Mouse (Mus musculus): ENCODE measurements around the gene Hist1h2be. TPM values are rescaled to one million over a fixed set of nuclear protein-coding genes. Genes with fewer than 3 reads are reported as not detected.
"Not testable (repeated sequence)": the region's sequence is repeated elsewhere in the genome, so short reads cannot be mapped to it uniquely, and the experiment has no call there.

Hist1h2be gene
- polyA plus RNA-seq, 1 experiment, result 1.8 TPM

DNA sequence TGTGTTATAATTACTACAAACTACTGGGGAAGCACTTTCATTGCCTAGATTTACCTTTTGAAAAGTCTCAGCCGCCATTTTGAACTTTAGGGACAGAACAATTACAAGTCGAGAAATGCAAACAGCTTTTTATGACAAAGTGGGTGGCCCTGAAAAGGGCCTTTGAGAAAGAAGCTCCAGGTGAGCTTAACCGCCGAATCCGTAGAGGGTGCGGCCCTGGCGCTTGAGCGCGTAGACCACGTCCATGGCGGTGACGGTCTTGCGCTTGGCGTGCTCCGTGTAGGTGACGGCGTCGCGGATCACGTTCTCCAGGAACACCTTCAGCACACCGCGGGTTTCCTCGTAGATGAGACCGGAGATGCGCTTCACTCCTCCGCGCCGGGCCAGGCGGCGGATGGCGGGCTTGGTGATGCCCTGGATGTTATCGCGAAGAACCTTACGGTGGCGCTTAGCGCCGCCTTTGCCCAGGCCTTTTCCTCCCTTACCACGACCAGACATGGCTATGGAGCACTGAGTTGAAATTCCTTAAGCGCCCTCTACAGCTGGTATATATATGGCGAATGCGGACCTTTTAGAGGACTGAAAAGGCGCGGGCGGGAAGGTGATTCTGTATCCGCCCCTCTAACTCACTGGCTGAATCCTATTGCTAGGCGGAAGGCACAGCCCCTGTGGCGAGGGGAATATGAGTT is 69.6 kb downstream of the Hist1h2be start, which contains the start of gene Hist1h4f:
Hist1h4f (minus strand) TSS at position 503 of the 689 bp plus-strand sequence.
- not testable (repeated sequence) for H3K4me1 ChIP-seq (ENCODE audit: control insufficient read depth, insufficient read depth, insufficient read length, low read length); H3K27me3 ChIP-seq (ENCODE audit: control insufficient read depth, insufficient read depth, low read length); H3K36me3 ChIP-seq (ENCODE audit: control insufficient read depth, insufficient read depth, low read length)
- TF ChIP-seq POLR2A (IDR thresholded peaks at IDR 0.05; ENCODE audit: low read depth, low read length), result peak; percentile 85
- peak within 1 kb of the TSS; percentile 53 for H3K27ac ChIP-seq (ENCODE audit: insufficient read depth, low read depth, low read length)
- H3K4me3 ChIP-seq (ENCODE audit: low read depth, low read length), result peak within 1 kb of the TSS; percentile 66
- under 1% methylated on average over 47 of the region's 47 CpGs for WGBS

DNA sequence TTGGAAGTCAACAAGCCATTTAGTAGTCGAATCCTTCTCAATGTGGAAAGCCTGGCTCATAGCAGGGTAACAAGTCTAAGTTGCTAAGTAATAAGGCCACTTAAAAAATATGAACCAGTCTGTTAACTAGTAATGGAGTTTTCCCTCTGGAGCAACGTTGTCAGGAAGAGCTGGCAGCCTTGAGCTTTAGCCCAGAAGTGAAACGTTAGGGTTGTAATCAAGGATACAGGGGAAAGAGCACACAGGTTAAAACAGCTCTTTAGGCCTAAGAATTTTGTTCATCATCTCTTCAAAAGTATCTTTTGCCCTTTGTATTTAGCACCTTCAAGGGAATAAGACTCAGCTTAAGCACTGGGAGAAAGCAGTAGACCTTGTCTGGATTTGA is 70.2 kb downstream of the Hist1h2be start:
- Histone ChIP-seq H3K27me3 (ENCODE audit: control insufficient read depth, insufficient read depth, low read length) (no peaks in the 10 kb centered on the region), H3K27ac (ENCODE audit: insufficient read depth, low read depth, low read length) (peak overlapping the region; percentile 53), H3K36me3 (ENCODE audit: control insufficient read depth, insufficient read depth, low read length) (no peaks in the 10 kb centered on the region), H3K4me3 (ENCODE audit: low read depth, low read length) (no peak overlapping the region), H3K4me1 (ENCODE audit: control insufficient read depth, insufficient read depth, insufficient read length, low read length) (peaks cover 2% of the 10 kb centered on the region; the same call in 1 of the 2 replicates)
- 3% methylated on average over 3 of the region's 3 CpGs for WGBS
- TF ChIP-seq CTCF (IDR thresholded peaks at IDR 0.05; ENCODE audit: extremely low read depth, insufficient read length, insufficient replicate concordance, low read depth, low read length), result no peak
- no peak for TF ChIP-seq POLR2A (IDR thresholded peaks at IDR 0.05; ENCODE audit: low read depth, low read length)

DNA sequence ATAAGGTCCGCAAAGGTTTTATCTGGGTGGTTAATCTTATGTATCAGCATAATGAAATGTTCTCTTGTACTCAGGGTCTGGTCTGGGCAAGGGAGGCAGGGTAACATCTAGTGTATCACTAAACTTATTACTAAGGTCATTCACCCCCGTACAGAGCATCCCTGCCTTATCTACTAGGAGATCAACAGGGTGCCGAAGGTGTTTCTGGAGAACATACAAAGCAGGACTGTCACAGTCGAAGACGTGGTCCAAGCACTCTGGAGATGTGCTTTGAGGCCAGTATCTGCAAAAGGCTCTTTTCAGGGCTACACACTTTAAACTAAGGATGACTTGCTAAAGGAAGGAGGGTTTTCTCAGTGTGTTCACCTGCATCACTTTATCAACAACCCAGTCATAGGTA is 74.2 kb downstream of the Hist1h2be start:
- Histone ChIP-seq H3K36me3 (ENCODE audit: control insufficient read depth, insufficient read depth, low read length) (no peaks in the 10 kb centered on the region), H3K4me3 (ENCODE audit: low read depth, low read length) (no peak overlapping the region), H3K4me1 (ENCODE audit: control insufficient read depth, insufficient read depth, insufficient read length, low read length) (peaks cover 2% of the 10 kb centered on the region; the same call in 1 of the 2 replicates), H3K27ac (ENCODE audit: insufficient read depth, low read depth, low read length) (no peak overlapping the region), H3K27me3 (ENCODE audit: control insufficient read depth, insufficient read depth, low read length) (no peaks in the 10 kb centered on the region)
- WGBS, result 82% methylated on average over 5 of the region's 5 CpGs
- no peak for TF ChIP-seq CTCF (IDR thresholded peaks at IDR 0.05; ENCODE audit: extremely low read depth, insufficient read length, insufficient replicate concordance, low read depth, low read length)
- no peak for TF ChIP-seq POLR2A (IDR thresholded peaks at IDR 0.05; ENCODE audit: low read depth, low read length)

DNA sequence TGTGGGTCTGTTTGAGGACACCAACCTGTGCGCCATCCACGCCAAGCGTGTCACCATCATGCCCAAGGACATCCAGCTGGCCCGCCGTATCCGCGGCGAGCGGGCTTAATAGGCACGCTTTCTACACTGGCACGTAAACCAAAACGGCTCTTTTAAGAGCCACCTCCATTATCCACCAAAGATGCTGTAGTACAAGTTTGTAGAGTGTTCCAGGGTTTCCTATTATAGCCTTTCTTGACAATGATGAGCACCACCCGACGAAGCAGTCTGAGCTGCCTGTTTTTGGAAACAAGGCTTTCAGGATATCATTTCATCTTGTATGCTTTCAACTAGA is 76.2 kb downstream of the Hist1h2be start:
- H3K27me3 ChIP-seq (ENCODE audit: control insufficient read depth, insufficient read depth, low read length); H3K4me1 ChIP-seq (ENCODE audit: control insufficient read depth, insufficient read depth, insufficient read length, low read length); H3K36me3 ChIP-seq (ENCODE audit: control insufficient read depth, insufficient read depth, low read length): not testable (repeated sequence)
- H3K4me3 ChIP-seq (ENCODE audit: low read depth, low read length), result peak overlapping the region; percentile 95
- WGBS, result 0% methylated on average over 13 of the region's 14 CpGs
- H3K27ac ChIP-seq (ENCODE audit: insufficient read depth, low read depth, low read length), result peak overlapping the region; percentile 89

DNA sequence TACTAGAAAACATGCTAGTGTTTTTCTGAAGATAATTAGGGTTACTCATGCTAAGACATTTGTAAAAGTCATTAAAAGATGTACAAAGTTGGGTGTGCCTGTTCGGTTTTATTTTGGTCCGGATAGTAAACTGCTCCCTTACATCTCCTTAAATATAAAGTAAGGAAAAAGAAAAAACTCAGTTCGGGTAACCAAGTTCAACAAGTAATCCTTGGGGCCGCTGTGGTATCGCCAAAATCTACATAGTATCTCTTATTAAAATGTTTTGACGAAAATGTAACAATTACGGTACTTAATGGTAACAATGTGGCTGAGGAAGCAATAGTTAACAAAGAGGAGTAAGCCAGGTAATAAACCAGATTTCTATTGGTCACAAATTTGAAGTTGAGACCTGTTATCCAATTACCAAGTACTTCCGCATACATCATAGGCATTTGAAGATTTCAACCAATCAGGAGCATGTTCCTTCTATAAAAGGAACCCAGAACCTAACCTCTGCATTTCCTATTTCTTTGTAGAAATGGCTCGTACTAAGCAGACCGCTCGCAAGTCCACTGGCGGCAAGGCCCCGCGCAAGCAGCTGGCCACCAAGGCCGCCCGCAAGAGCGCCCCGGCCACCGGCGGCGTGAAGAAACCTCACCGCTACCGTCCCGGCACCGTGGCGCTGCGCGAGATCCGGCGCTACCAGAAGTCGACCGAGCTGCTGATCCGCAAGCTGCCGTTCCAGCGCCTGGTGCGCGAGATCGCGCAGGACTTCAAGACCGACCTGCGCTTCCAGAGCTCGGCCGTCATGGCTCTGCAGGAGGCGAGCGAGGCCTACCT is 76.7 kb downstream of the Hist1h2be start, which contains the start of gene Hist1h3f:
Hist1h3f (plus strand) TSS at position 88 of the 822 bp plus-strand sequence.
- WGBS, result under 1% methylated on average over 30 of the region's 45 CpGs
- Histone ChIP-seq H3K36me3 (ENCODE audit: control insufficient read depth, insufficient read depth, low read length) (no peaks in the 10 kb centered on the region), H3K27ac (ENCODE audit: insufficient read depth, low read depth, low read length) (peak within 1 kb of the TSS; percentile 92), H3K4me3 (ENCODE audit: low read depth, low read length) (peak within 1 kb of the TSS; percentile 95), H3K27me3 (ENCODE audit: control insufficient read depth, insufficient read depth, low read length) (no peaks in the 10 kb centered on the region), H3K4me1 (ENCODE audit: control insufficient read depth, insufficient read depth, insufficient read length, low read length) (peaks cover 2% of the 10 kb centered on the region; the same call in 1 of the 2 replicates)
- TF ChIP-seq POLR2A (IDR thresholded peaks at IDR 0.05; ENCODE audit: low read depth, low read length) (peak; percentile 90), CTCF (IDR thresholded peaks at IDR 0.05; ENCODE audit: extremely low read depth, insufficient read length, insufficient replicate concordance, low read depth, low read length) (no peak)

DNA sequence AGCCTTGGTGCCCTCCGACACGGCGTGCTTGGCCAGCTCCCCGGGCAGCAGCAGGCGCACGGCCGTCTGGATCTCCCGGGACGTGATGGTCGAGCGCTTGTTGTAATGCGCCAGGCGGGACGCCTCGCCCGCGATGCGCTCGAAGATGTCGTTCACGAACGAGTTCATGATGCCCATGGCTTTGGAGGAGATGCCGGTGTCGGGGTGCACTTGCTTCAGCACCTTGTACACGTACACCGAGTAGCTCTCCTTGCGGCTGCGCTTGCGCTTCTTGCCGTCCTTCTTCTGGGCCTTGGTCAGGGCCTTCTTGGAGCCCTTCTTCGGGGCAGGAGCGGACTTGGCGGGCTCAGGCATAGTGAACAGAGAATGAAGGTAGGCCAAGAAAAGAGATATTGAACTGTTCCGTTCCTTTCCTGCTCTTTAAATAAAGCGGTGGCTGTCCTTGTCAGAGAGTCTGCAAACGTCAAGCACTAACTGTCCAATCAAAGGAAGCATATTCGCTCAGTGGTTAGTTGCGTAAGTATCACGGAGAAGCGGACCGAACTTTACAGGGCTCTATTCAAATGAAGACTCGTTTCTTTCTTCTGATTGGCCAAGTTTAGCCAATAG is 77.8 kb downstream of the Hist1h2be start, which contains the start of gene Hist1h2bh:
Hist1h2bh (minus strand) TSS at position 394 of the 609 bp plus-strand sequence.
- peak; percentile 53; the same call in 1 of the 2 replicates for TF ChIP-seq POLR2A (IDR thresholded peaks at IDR 0.05; ENCODE audit: low read depth, low read length)
- Histone ChIP-seq H3K4me3 (ENCODE audit: low read depth, low read length) (peak within 1 kb of the TSS; percentile 92), H3K27ac (ENCODE audit: insufficient read depth, low read depth, low read length) (peak within 1 kb of the TSS; percentile 92)
- not testable (repeated sequence) for H3K27me3 ChIP-seq (ENCODE audit: control insufficient read depth, insufficient read depth, low read length); H3K36me3 ChIP-seq (ENCODE audit: control insufficient read depth, insufficient read depth, low read length); H3K4me1 ChIP-seq (ENCODE audit: control insufficient read depth, insufficient read depth, insufficient read length, low read length)
- under 1% methylated on average over 36 of the region's 42 CpGs for WGBS

DNA sequence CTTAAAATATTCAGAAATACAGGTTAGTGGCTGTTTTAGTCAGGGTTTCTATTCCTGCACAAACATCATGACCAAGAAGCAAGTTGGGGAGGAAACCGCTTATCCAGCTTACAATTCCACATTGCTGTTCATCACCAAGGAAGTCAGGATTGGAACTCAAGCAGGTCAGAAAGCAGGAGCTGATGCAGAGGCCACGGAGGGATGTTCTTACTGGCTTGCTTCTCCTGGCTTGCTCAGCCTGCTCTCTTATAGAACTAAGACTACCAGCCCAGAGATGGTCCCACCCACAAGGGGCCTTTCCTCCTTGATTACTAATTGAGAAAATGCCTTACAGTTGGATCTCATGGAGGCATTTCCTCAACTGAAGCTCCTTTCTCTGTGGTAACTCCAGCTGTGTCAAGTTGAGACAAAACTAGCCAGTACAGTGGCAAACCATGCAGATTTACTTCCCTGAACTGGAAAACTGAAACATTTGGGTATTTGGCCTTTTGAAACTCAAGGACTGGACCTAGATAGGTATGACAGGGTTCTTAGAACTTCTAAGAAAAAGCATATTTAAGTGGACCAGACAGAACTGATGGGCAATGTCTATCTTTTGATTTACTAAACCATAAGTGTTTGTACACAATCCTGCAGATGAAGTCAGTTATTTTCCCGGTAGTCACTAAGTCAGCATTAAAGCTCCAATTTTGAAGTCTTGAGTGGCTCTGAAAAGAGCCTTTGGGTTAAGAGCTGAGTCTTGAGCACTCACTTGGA is 78.5 kb downstream of the Hist1h2be start:
- not testable (repeated sequence) for H3K27me3 ChIP-seq (ENCODE audit: control insufficient read depth, insufficient read depth, low read length); H3K36me3 ChIP-seq (ENCODE audit: control insufficient read depth, insufficient read depth, low read length); H3K4me1 ChIP-seq (ENCODE audit: control insufficient read depth, insufficient read depth, insufficient read length, low read length)
- peak overlapping the region; percentile 92 for H3K4me3 ChIP-seq (ENCODE audit: low read depth, low read length)
- peak overlapping the region; percentile 92 for H3K27ac ChIP-seq (ENCODE audit: insufficient read depth, low read depth, low read length)
- 14% methylated on average over 3 of the region's 3 CpGs for WGBS

Measured in small intestine, adult 2 months (tissue).